Mouse (Mus musculus): ENCODE measurements around the gene Acox3.

DNA sequence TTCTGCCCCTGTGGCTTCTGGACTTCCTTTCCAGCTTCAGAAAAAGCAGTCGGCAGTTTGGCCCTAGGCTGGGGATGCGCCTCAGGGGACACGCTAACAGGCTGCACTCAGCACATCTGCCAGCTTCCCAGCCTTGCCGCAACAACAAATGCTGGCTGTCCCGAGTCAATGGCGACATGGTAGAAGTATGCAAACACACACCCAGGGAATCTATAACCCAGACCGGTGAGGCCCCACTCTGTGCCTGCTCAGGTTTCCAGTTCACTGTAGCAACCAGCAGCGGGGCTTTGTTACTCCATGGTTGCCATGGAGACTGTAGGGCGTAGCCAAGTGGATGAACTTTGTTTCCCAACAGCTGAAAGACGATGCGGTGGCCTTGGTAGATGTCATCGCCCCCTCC is 26.5 kb downstream of the Acox3 start:
- TF ChIP-seq ZC3H11A (IDR thresholded peaks at IDR 0.05; ENCODE audit: borderline replicate concordance, low read depth, low read length) (no peak), CHD2 (IDR thresholded peaks at IDR 0.05; ENCODE audit: low read depth, low read length) (no peak), MAFK (IDR thresholded peaks at IDR 0.05; ENCODE audit: insufficient read depth, low read depth, low read length) (no peak)

All from ES-E14 (cell line).